8 mouse cellular contexts compared by ENCODE assay signal in the genomic region with DNA sequence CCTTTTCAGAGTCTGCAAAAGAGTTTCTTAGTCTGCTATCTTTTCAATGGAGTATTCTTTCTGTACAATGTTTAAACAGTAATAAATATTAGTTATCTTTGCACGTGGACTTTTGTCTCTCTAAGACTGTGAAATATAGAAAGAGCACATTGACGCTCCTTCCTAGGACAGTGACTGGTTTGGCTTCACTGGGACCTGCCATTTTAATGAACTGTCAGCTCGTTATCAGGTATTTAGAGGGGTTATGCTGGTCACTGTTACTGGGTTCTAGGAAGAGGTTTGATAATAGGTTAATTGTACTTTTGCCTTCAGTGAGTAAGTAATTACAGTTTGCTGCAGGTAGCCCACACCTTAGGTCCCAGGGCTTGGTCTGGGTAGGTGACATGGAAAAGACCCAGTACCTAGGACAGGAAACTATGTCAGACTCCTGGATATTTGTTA. TPM values are rescaled to one million over a fixed set of nuclear protein-coding genes. Genes with fewer than 3 reads are reported as not detected.
DNase-seq lines count a peak whose midpoint lies in the region; ATAC-seq and TF ChIP-seq lines count a peak whose summit lies in the region.

No protein-coding gene starts in this region.

- 33% methylated on average over 3 of the region's 3 CpGs for WGBS in heart, embryonic 10.5 days
- WGBS in forebrain, embryonic 14.5 days, result 42% methylated on average over 3 of the region's 3 CpGs
- 6% methylated on average over 3 of the region's 3 CpGs for WGBS in liver, embryonic 15.5 days (ENCODE audit: insufficient replicate concordance)

- H3K4me3 ChIP-seq in heart, embryonic 10.5 days, result peak overlapping the region; percentile 99
- H3K4me3 ChIP-seq in CH12.LX (replicated peaks in 1 of 3; ENCODE audit: low read depth in 2 of 3, low read length in 2 of 3, poor library complexity in 1 of 3), result peak overlapping the region; percentile 68 to 92 (median 84)
- H3K4me3 ChIP-seq in forebrain, embryonic 14.5 days (ENCODE audit: low read depth, low read length), result peak overlapping the region; percentile 58
- peak overlapping the region; percentile 82 for H3K4me3 ChIP-seq in liver, embryonic 15.5 days (replicated peaks)

- no peak for ATAC-seq in forebrain, embryonic 14.5 days
- ATAC-seq in liver, embryonic 15.5 days (ENCODE audit: insufficient read depth), result no peak

- peaks cover 19% of the 10 kb centered on the region for H3K36me3 ChIP-seq in heart, embryonic 10.5 days
- H3K36me3 ChIP-seq in CH12.LX (replicated peaks in 1 of 2; ENCODE audit: control insufficient read depth in 1 of 2, insufficient read depth in 1 of 2, low read length in 1 of 2), result peaks cover 10 to 36% of the 10 kb centered on the region in 2 experiments
- H3K36me3 ChIP-seq in forebrain, embryonic 14.5 days (ENCODE audit: control insufficient read depth, insufficient read depth, low read length), result peaks cover 9% of the 10 kb centered on the region; the same call in 1 of the 2 replicates
- H3K36me3 ChIP-seq in liver, embryonic 15.5 days (replicated peaks), result peaks cover 33% of the 10 kb centered on the region

- dilution Hi-C loops in CH12.LX (cut with MboI; ENCODE audit: extremely low pct_ligation_motif_present, extremely low pct_unique_long_range_greater_than_20kb, low sequenced_read_pairs), result no loop called here

- no peak for DNase-seq in heart, embryonic 10.5 days (ENCODE audit: low spot score)
- DNase-seq in heart, postnatal 10 days, result no peak
- no peak for DNase-seq in CH12.LX (ENCODE audit: extremely low read depth)
- DNase-seq in forebrain, embryonic 14.5 days (ENCODE audit: low spot score), result no peak
- no peak for DNase-seq in MN1 (ENCODE audit: low spot score)
- no peak for DNase-seq in layer of hippocampus, postnatal 25 days (ENCODE audit: extremely low spot score in 1 of 2, low spot score in 1 of 2)
- no peak for DNase-seq in frontal cortex, adult 2 months (ENCODE audit: extremely low spot score in 1 of 2, low spot score in 1 of 2)

- TF ChIP-seq POLR2A in CH12.LX (IDR thresholded peaks at IDR 0.05; ENCODE audit: low read depth, low read length), result no peak

- TF ChIP-seq EP300 in CH12.LX (IDR thresholded peaks at IDR 0.05; ENCODE audit: low read length), result no peak

- intact Hi-C loops in heart, postnatal 10 days (cut with DNase I), result no loop called here

- H3K27me3 ChIP-seq in heart, embryonic 10.5 days (ENCODE audit: insufficient read depth, poor library complexity, severe bottlenecking), result no peaks in the 10 kb centered on the region
- H3K27me3 ChIP-seq in CH12.LX (replicated peaks), result no peaks in the 10 kb centered on the region
- no peaks in the 10 kb centered on the region for H3K27me3 ChIP-seq in forebrain, embryonic 14.5 days (replicated peaks; ENCODE audit: control insufficient read depth, insufficient read depth, low read length)
- H3K27me3 ChIP-seq in liver, embryonic 15.5 days, result no peaks in the 10 kb centered on the region

- no peak for TF ChIP-seq RAD21 in CH12.LX (IDR thresholded peaks at IDR 0.05; ENCODE audit: low read depth, low read length)

- peaks cover 14% of the 10 kb centered on the region for H3K4me1 ChIP-seq in heart, embryonic 10.5 days
- peaks cover 4 to 15% of the 10 kb centered on the region in 2 experiments; a peak in 2 of 4 replicates for H3K4me1 ChIP-seq in CH12.LX (ENCODE audit: control insufficient read depth in 1 of 2, insufficient read depth in 2 of 2)
- peaks cover 5% of the 10 kb centered on the region; the same call in 1 of the 2 replicates for H3K4me1 ChIP-seq in forebrain, embryonic 14.5 days (ENCODE audit: control insufficient read depth, insufficient read depth, low read length)
- peaks cover 39% of the 10 kb centered on the region for H3K4me1 ChIP-seq in liver, embryonic 15.5 days (replicated peaks)

- peaks cover 9% of the 10 kb centered on the region for H3K79me2 ChIP-seq in CH12.LX (replicated peaks; ENCODE audit: control insufficient read depth, extremely low read depth, insufficient read depth, poor library complexity, severe bottlenecking)

- H3K9me3 ChIP-seq in heart, embryonic 10.5 days, result no peaks in the 10 kb centered on the region
- H3K9me3 ChIP-seq in CH12.LX (replicated peaks; ENCODE audit: low read length), result peaks cover 7% of the 10 kb centered on the region
- H3K9me3 ChIP-seq in forebrain, embryonic 14.5 days (replicated peaks; ENCODE audit: control insufficient read depth, low read length), result no peaks in the 10 kb centered on the region
- H3K9me3 ChIP-seq in liver, embryonic 15.5 days (replicated peaks), result no peaks in the 10 kb centered on the region

- H3K4me2 ChIP-seq in CH12.LX (ENCODE audit: insufficient read depth, low read depth, poor library complexity, severe bottlenecking), result peak overlapping the region; percentile 78
- peak overlapping the region; percentile 96 for H3K4me2 ChIP-seq in forebrain, embryonic 14.5 days (ENCODE audit: low read length)
- H3K4me2 ChIP-seq in liver, embryonic 15.5 days, result peak overlapping the region; percentile 84

- peak overlapping the region; percentile 93 for H3K27ac ChIP-seq in heart, embryonic 10.5 days
- no peak overlapping the region for H3K27ac ChIP-seq in CH12.LX (ENCODE audit: insufficient read depth, low read depth)
- H3K27ac ChIP-seq in forebrain, embryonic 14.5 days (ENCODE audit: low read depth, low read length), result no peak overlapping the region
- H3K27ac ChIP-seq in liver, embryonic 15.5 days (replicated peaks), result peak overlapping the region; percentile 85

- in situ Hi-C loops in CH12.LX (cut with MboI; ENCODE audit: low pct_ligation_motif_present, low pct_unique_long_range_greater_than_20kb, low sequenced_read_pairs), result no loop called here

- peak overlapping the region; percentile 59 for H3K9ac ChIP-seq in CH12.LX (ENCODE audit: insufficient read depth, low read depth)
- peak overlapping the region; percentile 71 for H3K9ac ChIP-seq in forebrain, embryonic 14.5 days (ENCODE audit: low read length)
- peak overlapping the region; percentile 86 for H3K9ac ChIP-seq in liver, embryonic 15.5 days

- no peak for TF ChIP-seq CTCF in CH12.LX (conservative IDR thresholded peaks at IDR 0.05 in 1 of 2, IDR thresholded peaks at IDR 0.05 in 1 of 2; ENCODE audit: low read depth in 2 of 2, low read length in 2 of 2)

TF ChIP-seq in CH12.LX, 34 proteins besides CTCF, POLR2A, EP300 and RAD21 (continues in another document):
- TF ChIP-seq JUND (conservative IDR thresholded peaks at IDR 0.05; ENCODE audit: low read depth, low read length) (no peak), ZNF384 (IDR thresholded peaks at IDR 0.05; ENCODE audit: low read depth, low read length) (no peak), UBTF (IDR thresholded peaks at IDR 0.05; ENCODE audit: low read depth, low read length) (no peak), USF1 (IDR thresholded peaks at IDR 0.05; ENCODE audit: low read depth, low read length) (no peak), NRF1 (IDR thresholded peaks at IDR 0.05; ENCODE audit: low read depth, low read length) (no peak), NELFE (IDR thresholded peaks at IDR 0.05; ENCODE audit: low read depth, low read length) (no peak), MAX (IDR thresholded peaks at IDR 0.05; ENCODE audit: low read length) (no peak), POLR2AphosphoS2 (IDR thresholded peaks at IDR 0.05; ENCODE audit: low read depth, low read length) (no peak), ZC3H11A (IDR thresholded peaks at IDR 0.05; ENCODE audit: low read depth, low read length) (no peak), CHD1 (IDR thresholded peaks at IDR 0.05; ENCODE audit: low read depth, low read length) (no peak), PAX5 (IDR thresholded peaks at IDR 0.05; ENCODE audit: low read length) (no peak), IRF4 (IDR thresholded peaks at IDR 0.05; ENCODE audit: low read depth, low read length) (no peak), MXI1 (IDR thresholded peaks at IDR 0.05; ENCODE audit: low read depth, low read length) (no peak), ELF1 (IDR thresholded peaks at IDR 0.05; ENCODE audit: low read depth, low read length) (no peak), ETS1 (conservative IDR thresholded peaks at IDR 0.05; ENCODE audit: low read depth, low read length) (no peak), MYC (IDR thresholded peaks at IDR 0.05; ENCODE audit: low read depth, low read length) (no peak), GABPA (IDR thresholded peaks at IDR 0.05; ENCODE audit: insufficient replicate concordance, low read depth, low read length) (no peak)

RNA-seq across cellular contexts. Expression of a gene that starts 0.9 kb away (rescaled TPM):
- polyA plus RNA-seq in heart, embryonic 10.5 days (2016; fragmentation: Nextera tagmentation; extraction: Ambion mirVana), result 31.6 and 33.2 TPM in 2 replicates
- total RNA-seq in heart, postnatal 10 days (2021), result 10 to 100 TPM; 17.1 to 17.4 TPM
- total RNA-seq in CH12.LX (2012; rRNA removed), result 16.2 and 18.2 TPM in 2 replicates
- total RNA-seq in CH12.LX (2014; rRNA removed), result 17.6 and 19.5 TPM in 2 replicates
- 14.7 and 15.6 TPM in 2 replicates for polyA plus RNA-seq in CH12.LX (2012; ENCODE audit: insufficient read length, low read depth)
- polyA plus RNA-seq in forebrain, embryonic 14.5 days (2014; fragmentation: Nextera tagmentation; extraction: Ambion mirVana), result 18.0 and 21.0 TPM in 2 replicates
- polyA plus RNA-seq in liver, embryonic 15.5 days (2015; fragmentation: Nextera tagmentation; extraction: Ambion mirVana), result 16.5 and 18.9 TPM in 2 replicates
- 10 to 100 TPM; 21.7 to 25.3 TPM for total RNA-seq in layer of hippocampus, postnatal 25 days (2021)
- polyA plus RNA-seq in frontal cortex, adult 2 months (2012; rRNA removed), result 15.4 and 18.1 TPM in 2 replicates

RNA-seq across cellular contexts. Expression of a gene that starts 4.9 kb away (rescaled TPM):
- polyA plus RNA-seq in heart, embryonic 10.5 days (2016; fragmentation: Nextera tagmentation; extraction: Ambion mirVana), result 31.9 and 38.3 TPM in 2 replicates
- 10 to 100 TPM; 12.2 to 13.8 TPM for total RNA-seq in heart, postnatal 10 days (2021)
- total RNA-seq in CH12.LX (2012; rRNA removed), result 35.3 and 47.2 TPM in 2 replicates
- 62.9 and 66.9 TPM in 2 replicates for total RNA-seq in CH12.LX (2014; rRNA removed)
- polyA plus RNA-seq in CH12.LX (2012; ENCODE audit: insufficient read length, low read depth), result 61.9 and 74.7 TPM in 2 replicates
- 11.6 and 15.3 TPM in 2 replicates for polyA plus RNA-seq in forebrain, embryonic 14.5 days (2014; fragmentation: Nextera tagmentation; extraction: Ambion mirVana)
- 12.0 and 12.8 TPM in 2 replicates for polyA plus RNA-seq in liver, embryonic 15.5 days (2015; fragmentation: Nextera tagmentation; extraction: Ambion mirVana)
- total RNA-seq in layer of hippocampus, postnatal 25 days (2021), result 10 to 100 TPM; 15.6 to 22.6 TPM
- polyA plus RNA-seq in frontal cortex, adult 2 months (2012; rRNA removed), result 18.5 and 21.2 TPM in 2 replicates

RNA-seq across cellular contexts. Expression of a gene that starts 55.6 kb away (rescaled TPM):
- 97.3 and 108 TPM in 2 replicates for polyA plus RNA-seq in heart, embryonic 10.5 days (2016; fragmentation: Nextera tagmentation; extraction: Ambion mirVana)
- 100 to 1,000 TPM; 108 to 109 TPM for total RNA-seq in heart, postnatal 10 days (2021)
- total RNA-seq in CH12.LX (2012; rRNA removed) (184 and 201 TPM in 2 replicates), CH12.LX (2014; rRNA removed) (142 and 146 TPM in 2 replicates)
- 133 and 162 TPM in 2 replicates for polyA plus RNA-seq in CH12.LX (2012; ENCODE audit: insufficient read length, low read depth)
- 95.2 and 120 TPM in 2 replicates for polyA plus RNA-seq in forebrain, embryonic 14.5 days (2014; fragmentation: Nextera tagmentation; extraction: Ambion mirVana)
- polyA plus RNA-seq in liver, embryonic 15.5 days (2015; fragmentation: Nextera tagmentation; extraction: Ambion mirVana), result 49.5 and 59.8 TPM in 2 replicates
- total RNA-seq in layer of hippocampus, postnatal 25 days (2021), result 10 to 100 TPM; 70.0 to 86.3 TPM
- 89.0 and 107 TPM in 2 replicates for polyA plus RNA-seq in frontal cortex, adult 2 months (2012; rRNA removed)

Comparison
In these comparisons a context has a peak if more than half of its experiments do, and no peak if none do; other contexts are left out.
1. H3K27ac ChIP-seq: peak in heart, embryonic 10.5 days (single experiment) and liver, embryonic 15.5 days (single experiment); none in CH12.LX (single experiment) and forebrain, embryonic 14.5 days (single experiment).
2. Peak in every context shown above with its lines, with median percentiles within 50 percentile points of each other: H3K4me3 ChIP-seq, H3K4me2 ChIP-seq and H3K9ac ChIP-seq.